Mouse (Mus musculus): ENCODE results near the gene Ghr. TPM values are rescaled to one million over a fixed set of nuclear protein-coding genes. Genes with fewer than 3 reads are reported as not detected.

The Ghr gene
- polyA plus RNA-seq, 1 experiment from 2014 or later = 133 TPM

DNA sequence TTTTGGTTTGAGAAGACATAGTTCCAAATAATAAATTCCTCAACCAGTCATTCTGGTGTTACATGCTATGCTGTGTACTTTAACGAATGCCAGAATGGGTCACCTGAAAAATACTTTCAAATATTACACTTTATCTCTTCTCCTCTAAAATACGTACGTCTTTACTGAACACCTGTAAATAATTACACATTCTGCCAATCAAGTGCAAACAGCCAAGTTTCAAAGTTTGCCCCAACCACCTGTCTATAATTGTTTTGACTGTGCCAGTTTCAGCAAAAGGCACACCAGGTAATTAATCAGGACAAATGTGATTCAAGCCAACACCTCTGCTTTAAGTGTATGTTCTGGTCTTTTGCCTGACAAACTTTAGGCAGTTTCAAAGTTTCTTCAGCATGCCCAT lies 94.7 kb downstream of the Ghr start:
- Histone ChIP-seq H3K9ac (no peak overlapping the region), H3K9me3 (ENCODE audit: low read depth, low read length) (no peaks in the 10 kb centered on the region), H3K4me1 (ENCODE audit: insufficient read depth) (0 out of 2 replicates have a peak, but pooled peaks cover 5% of the 10 kb centered on the region), H3K4me3 (ENCODE audit: low read depth, low read length) (no peak overlapping the region), H3K27ac (ENCODE audit: low read depth) (no peak overlapping the region), H3K27me3 (ENCODE audit: insufficient read depth, low read length) (no peaks in the 10 kb centered on the region), H3K36me3 (ENCODE audit: insufficient read depth) (no peaks in the 10 kb centered on the region), H3K4me2 (no peak overlapping the region)
- DNase-seq (no peak), ATAC-seq (ENCODE audit: insufficient read depth) (no peak)
- WGBS = 73% methylated on average over 3 of the region's 3 CpGs
- TF ChIP-seq CTCF (IDR thresholded peaks at IDR 0.05; ENCODE audit: low read depth) = no peak

DNA sequence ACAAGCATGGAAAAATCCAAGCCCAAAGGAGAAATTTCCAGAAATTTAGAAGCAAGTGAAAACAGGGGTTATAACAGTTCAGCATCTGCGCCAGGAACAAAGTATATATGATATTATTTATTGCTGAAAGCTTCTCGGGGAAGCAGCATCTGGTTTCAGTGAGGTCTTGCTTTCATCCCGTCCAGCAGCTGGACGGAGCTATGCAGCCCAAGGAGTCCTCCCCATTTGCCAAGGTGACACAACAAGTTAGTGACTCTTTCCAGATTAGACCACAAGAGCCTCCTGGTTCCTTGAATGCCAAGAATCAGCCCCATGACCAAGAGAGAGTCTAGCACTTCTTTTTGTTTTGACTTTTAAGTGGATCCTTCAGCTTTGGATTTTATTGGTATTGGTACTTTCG lies 96.6 kb downstream of the Ghr start:
- H3K4me2 ChIP-seq = no peak overlapping the region
- H3K36me3 ChIP-seq (ENCODE audit: insufficient read depth) = no peaks in the 10 kb centered on the region
- no peak for DNase-seq
- H3K27me3 ChIP-seq (ENCODE audit: insufficient read depth, low read length) = no peaks in the 10 kb centered on the region
- no peak for TF ChIP-seq CTCF (IDR thresholded peaks at IDR 0.05; ENCODE audit: low read depth)
- no peaks in the 10 kb centered on the region for H3K4me1 ChIP-seq (ENCODE audit: insufficient read depth)
- no peak overlapping the region for H3K9ac ChIP-seq
- no peak overlapping the region for H3K27ac ChIP-seq (ENCODE audit: low read depth)
- no peak for ATAC-seq (ENCODE audit: insufficient read depth)
- no peaks in the 10 kb centered on the region for H3K9me3 ChIP-seq (ENCODE audit: low read depth, low read length)
- no peak overlapping the region for H3K4me3 ChIP-seq (ENCODE audit: low read depth, low read length)
- WGBS = 56% methylated on average over 5 of the region's 5 CpGs

DNA sequence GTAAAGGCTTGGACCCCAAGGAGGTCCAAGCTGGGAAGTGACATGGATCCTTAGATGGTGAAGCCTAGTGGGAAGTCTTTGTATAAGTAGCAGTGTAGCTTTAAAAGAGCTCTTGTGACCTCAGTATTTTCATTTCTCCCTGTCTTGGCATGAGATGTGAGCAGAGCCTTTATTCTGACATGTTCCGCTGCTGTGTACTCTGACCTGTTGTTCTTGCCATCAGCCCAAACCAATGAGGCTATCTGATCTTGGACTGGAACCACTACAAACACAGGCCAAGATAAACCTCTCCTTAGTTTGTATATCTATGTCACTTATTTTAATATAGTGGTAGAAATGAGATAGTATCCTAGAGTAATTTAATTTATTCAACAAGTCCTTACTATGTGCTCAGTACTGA lies 97.9 kb downstream of the Ghr start:
- WGBS = 85% methylated on average over 1 of the region's 1 CpGs
- H3K4me1 ChIP-seq (ENCODE audit: insufficient read depth) = no peaks in the 10 kb centered on the region
- no peak for DNase-seq
- no peak for ATAC-seq (ENCODE audit: insufficient read depth)
- H3K9me3 ChIP-seq (ENCODE audit: low read depth, low read length) = no peaks in the 10 kb centered on the region
- no peaks in the 10 kb centered on the region for H3K27me3 ChIP-seq (ENCODE audit: insufficient read depth, low read length)
- no peak overlapping the region for H3K9ac ChIP-seq
- H3K4me3 ChIP-seq (ENCODE audit: low read depth, low read length) = no peak overlapping the region
- no peak overlapping the region for H3K4me2 ChIP-seq
- no peaks in the 10 kb centered on the region for H3K36me3 ChIP-seq (ENCODE audit: insufficient read depth)
- no peak for TF ChIP-seq CTCF (IDR thresholded peaks at IDR 0.05; ENCODE audit: low read depth)
- H3K27ac ChIP-seq (ENCODE audit: low read depth) = no peak overlapping the region

DNA sequence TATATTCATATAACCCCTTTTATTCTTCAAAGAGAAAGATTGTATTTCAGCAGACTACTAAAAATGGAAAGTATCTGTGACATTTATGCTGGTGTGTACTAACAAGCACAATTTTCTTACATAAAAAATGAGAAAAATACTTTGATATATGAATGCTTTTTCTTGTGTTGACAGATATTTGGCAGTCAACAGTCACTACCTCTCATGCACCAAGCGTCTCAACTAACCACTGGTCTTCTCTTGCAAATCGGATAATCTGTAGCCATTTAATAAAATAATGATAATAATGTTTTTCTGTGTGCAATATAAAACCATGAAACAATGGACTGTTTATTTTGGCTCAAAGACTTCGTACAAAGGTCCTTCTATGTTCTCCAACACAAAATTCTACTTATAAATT lies 99.8 kb downstream of the Ghr start:
- Histone ChIP-seq H3K27ac (ENCODE audit: low read depth) (no peak overlapping the region), H3K4me3 (ENCODE audit: low read depth, low read length) (no peak overlapping the region), H3K27me3 (ENCODE audit: insufficient read depth, low read length) (no peaks in the 10 kb centered on the region), H3K4me2 (no peak overlapping the region), H3K36me3 (ENCODE audit: insufficient read depth) (no peaks in the 10 kb centered on the region), H3K9me3 (ENCODE audit: low read depth, low read length) (no peaks in the 10 kb centered on the region), H3K9ac (no peak overlapping the region), H3K4me1 (ENCODE audit: insufficient read depth) (no peaks in the 10 kb centered on the region)
- DNase-seq (no peak), ATAC-seq (ENCODE audit: insufficient read depth) (no peak)
- no peak for TF ChIP-seq CTCF (IDR thresholded peaks at IDR 0.05; ENCODE audit: low read depth)
- 59% methylated on average over 3 of the region's 3 CpGs for WGBS

DNA sequence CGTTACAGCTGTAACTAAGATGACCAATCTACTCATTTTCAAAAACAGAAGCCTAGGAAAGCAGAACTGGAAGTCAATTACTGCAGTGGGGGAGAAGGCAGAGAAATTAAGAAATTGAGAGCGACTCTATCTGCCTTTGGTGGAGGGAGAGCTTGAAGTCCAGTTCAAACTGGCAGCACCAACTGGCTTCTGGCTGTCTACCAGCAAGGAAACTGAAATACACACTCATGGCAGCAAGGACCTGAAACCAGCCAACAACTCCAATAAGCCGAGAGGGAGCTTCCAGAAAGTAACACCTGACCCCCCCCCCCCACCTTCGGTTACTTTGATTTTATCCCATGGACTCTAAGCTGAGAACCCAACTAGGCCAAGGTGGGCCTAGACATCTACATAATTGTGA lies 114.1 kb downstream of the Ghr start:
- H3K9me3 ChIP-seq (ENCODE audit: low read depth, low read length) = no peaks in the 10 kb centered on the region
- ATAC-seq (ENCODE audit: insufficient read depth) = no peak
- 90% methylated on average over 4 of the region's 4 CpGs for WGBS

DNA sequence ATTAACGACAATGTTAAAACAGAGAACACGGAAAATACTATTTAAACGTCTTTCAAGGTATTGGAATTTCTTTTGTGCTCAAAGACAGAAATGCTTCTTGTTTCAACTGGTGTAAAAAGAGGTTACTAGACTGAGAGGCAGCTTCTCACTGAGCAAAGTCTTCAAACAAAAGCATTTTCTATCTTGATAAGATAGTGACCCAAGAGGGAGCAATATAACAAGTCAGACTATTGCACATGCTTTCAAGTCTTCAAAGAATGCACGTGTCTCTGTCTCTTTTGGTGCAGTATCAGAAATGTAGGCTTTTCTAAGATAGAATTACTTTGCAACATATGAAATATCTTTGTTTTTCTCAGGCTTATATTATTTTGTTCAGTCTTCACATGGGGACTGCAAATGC lies 116.7 kb downstream of the Ghr start:
- H3K9me3 ChIP-seq (ENCODE audit: low read depth, low read length) = no peaks in the 10 kb centered on the region
- TF ChIP-seq CTCF (IDR thresholded peaks at IDR 0.05; ENCODE audit: low read depth) = no peak
- H3K27me3 ChIP-seq (ENCODE audit: insufficient read depth, low read length) = no peaks in the 10 kb centered on the region
- H3K4me1 ChIP-seq (ENCODE audit: insufficient read depth) = 0 out of 2 replicates have a peak, but pooled peaks cover 4% of the 10 kb centered on the region
- no peak overlapping the region for H3K9ac ChIP-seq
- no peak overlapping the region for H3K4me3 ChIP-seq (ENCODE audit: low read depth, low read length)
- WGBS = 60% methylated on average over 4 of the region's 4 CpGs
- no peaks in the 10 kb centered on the region for H3K36me3 ChIP-seq (ENCODE audit: insufficient read depth)
- no peak overlapping the region for H3K27ac ChIP-seq (ENCODE audit: low read depth)
- ATAC-seq (ENCODE audit: insufficient read depth) (no peak), DNase-seq (no peak)
- H3K4me2 ChIP-seq = no peak overlapping the region

More for the DNA sequence above, 114.1 kb downstream of the Ghr start:
- no peaks in the 10 kb centered on the region for H3K27me3 ChIP-seq (ENCODE audit: insufficient read depth, low read length)
- no peak overlapping the region for H3K9ac ChIP-seq
- no peak for DNase-seq
- no peak overlapping the region for H3K4me2 ChIP-seq
- H3K36me3 ChIP-seq (ENCODE audit: insufficient read depth) = no peaks in the 10 kb centered on the region; the same call in 1 of the 2 replicates
- TF ChIP-seq CTCF (IDR thresholded peaks at IDR 0.05; ENCODE audit: low read depth) = no peak
- no peak overlapping the region for H3K27ac ChIP-seq (ENCODE audit: low read depth)
- 0 out of 2 replicates have a peak, but pooled peaks cover 4% of the 10 kb centered on the region for H3K4me1 ChIP-seq (ENCODE audit: insufficient read depth)
- H3K4me3 ChIP-seq (ENCODE audit: low read depth, low read length) = no peak overlapping the region

DNA sequence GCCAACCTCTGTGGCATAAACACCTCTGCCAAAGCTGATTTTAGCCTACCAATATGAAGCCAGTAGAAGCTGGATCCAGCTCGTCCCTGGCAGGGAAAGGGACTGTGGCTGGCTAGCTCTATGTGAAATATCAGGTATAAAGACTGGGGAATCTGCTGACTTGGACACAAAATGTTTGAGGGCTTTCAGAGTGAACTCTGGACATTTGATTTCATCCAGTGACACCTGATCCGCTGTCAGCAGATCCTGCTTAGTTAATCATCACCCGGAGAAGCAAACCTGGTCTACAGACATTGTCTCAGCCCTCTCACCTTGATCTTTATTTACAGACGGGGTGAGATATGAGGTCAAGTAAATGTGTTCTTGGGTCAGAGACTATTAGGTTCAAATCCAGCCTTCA lies 118.5 kb downstream of the Ghr start:
- Histone ChIP-seq H3K36me3 (ENCODE audit: insufficient read depth) (no peaks in the 10 kb centered on the region), H3K27me3 (ENCODE audit: insufficient read depth, low read length) (no peaks in the 10 kb centered on the region), H3K4me3 (ENCODE audit: low read depth, low read length) (no peak overlapping the region), H3K27ac (ENCODE audit: low read depth) (no peak overlapping the region), H3K4me2 (no peak overlapping the region), H3K9me3 (ENCODE audit: low read depth, low read length) (no peaks in the 10 kb centered on the region), H3K4me1 (ENCODE audit: insufficient read depth) (0 out of 2 replicates have a peak, but pooled peaks cover 4% of the 10 kb centered on the region), H3K9ac (no peak overlapping the region)
- no peak for TF ChIP-seq CTCF (IDR thresholded peaks at IDR 0.05; ENCODE audit: low read depth)
- no peak for ATAC-seq (ENCODE audit: insufficient read depth)
- DNase-seq = no peak
- 59% methylated on average over 4 of the region's 4 CpGs for WGBS

DNA sequence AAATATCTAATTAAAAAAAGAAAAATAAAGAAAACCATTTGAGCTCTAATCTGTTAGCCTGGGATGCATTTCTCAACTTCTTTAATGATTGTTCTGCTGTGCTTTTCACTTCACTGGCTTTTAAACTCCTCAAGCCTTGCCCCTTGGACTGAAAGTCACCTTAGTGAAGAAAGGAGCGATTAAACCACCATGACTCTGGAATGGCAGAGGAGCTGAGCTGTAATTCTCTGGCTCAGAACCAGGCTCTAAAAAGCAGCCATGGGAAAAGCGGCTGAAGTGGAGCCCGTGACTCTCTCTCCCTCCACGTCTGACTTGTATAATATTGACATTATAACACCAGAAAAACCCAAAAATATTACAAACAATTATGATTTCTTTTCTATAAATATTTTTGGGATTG lies 126.7 kb downstream of the Ghr start:
- H3K4me2 ChIP-seq = no peak overlapping the region
- WGBS = 75% methylated on average over 4 of the region's 4 CpGs
- DNase-seq = no peak
- no peak overlapping the region for H3K27ac ChIP-seq (ENCODE audit: low read depth)
- TF ChIP-seq CTCF (IDR thresholded peaks at IDR 0.05; ENCODE audit: low read depth) = no peak
- H3K36me3 ChIP-seq (ENCODE audit: insufficient read depth) = peaks cover 3% of the 10 kb centered on the region; the same call in 1 of the 2 replicates
- no peaks in the 10 kb centered on the region for H3K27me3 ChIP-seq (ENCODE audit: insufficient read depth, low read length)
- no peak overlapping the region for H3K4me3 ChIP-seq (ENCODE audit: low read depth, low read length)
- H3K9ac ChIP-seq = no peak overlapping the region
- H3K4me1 ChIP-seq (ENCODE audit: insufficient read depth) = no peaks in the 10 kb centered on the region
- H3K9me3 ChIP-seq (ENCODE audit: low read depth, low read length) = no peaks in the 10 kb centered on the region
- no peak for ATAC-seq (ENCODE audit: insufficient read depth)

Data from lung, embryonic 14.5 days (tissue).